Mouse (Mus musculus): ENCODE data around the gene Nudt19. TPM values are rescaled to one million over a fixed set of nuclear protein-coding genes. Genes with fewer than 3 reads are reported as not detected.
"Not testable (repeated sequence)": the region's sequence is repeated elsewhere in the genome, so short reads cannot be mapped to it uniquely, and the experiment has no call there.

Nudt19 gene
- polyA plus RNA-seq, 1 experiment from 2014 or later: 44.6 TPM

- Histone ChIP-seq H3K9me3 (ENCODE audit: control insufficient read depth, low read length) (no peaks in the 10 kb centered on the region), H3K4me3 (ENCODE audit: low read depth, low read length) (no peak overlapping the region), H3K4me2 (replicated peaks; ENCODE audit: low read depth, low read length) (no peak overlapping the region), H3K4me1 (replicated peaks; ENCODE audit: control insufficient read depth, insufficient read depth, low read length) (no peaks in the 10 kb centered on the region), H3K27ac (ENCODE audit: low read depth, low read length) (no peak overlapping the region), H3K36me3 (ENCODE audit: control insufficient read depth, insufficient read depth, low read length) (no peaks in the 10 kb centered on the region), H3K9ac (ENCODE audit: low read depth, low read length) (no peak overlapping the region), H3K27me3 (ENCODE audit: control insufficient read depth, insufficient read depth, low read length) (no peaks in the 10 kb centered on the region)
- DNase-seq (ENCODE audit: low spot score) (no peak), ATAC-seq (ENCODE audit: low FRiP score) (no peak)
- 84% methylated on average over 12 of the region's 12 CpGs for WGBS
These were observed 20.2 kb downstream of the Nudt19 start for GRCm38 (mm10) chr7:35535750-35536512.

- H3K27ac ChIP-seq (ENCODE audit: low read depth, low read length); H3K4me1 ChIP-seq (replicated peaks; ENCODE audit: control insufficient read depth, insufficient read depth, low read length); DNase-seq (ENCODE audit: low spot score); H3K9me3 ChIP-seq (ENCODE audit: control insufficient read depth, low read length); H3K36me3 ChIP-seq (ENCODE audit: control insufficient read depth, insufficient read depth, low read length); H3K27me3 ChIP-seq (ENCODE audit: control insufficient read depth, insufficient read depth, low read length); H3K4me3 ChIP-seq (ENCODE audit: low read depth, low read length); H3K4me2 ChIP-seq (replicated peaks; ENCODE audit: low read depth, low read length); H3K9ac ChIP-seq (ENCODE audit: low read depth, low read length); ATAC-seq (ENCODE audit: low FRiP score): not testable (repeated sequence)
- WGBS: 43% methylated on average over 1 of the region's 1 CpGs
These were observed 25.6 kb downstream of the Nudt19 start for GRCm38 (mm10) chr7:35530544-35530943.

DNA sequence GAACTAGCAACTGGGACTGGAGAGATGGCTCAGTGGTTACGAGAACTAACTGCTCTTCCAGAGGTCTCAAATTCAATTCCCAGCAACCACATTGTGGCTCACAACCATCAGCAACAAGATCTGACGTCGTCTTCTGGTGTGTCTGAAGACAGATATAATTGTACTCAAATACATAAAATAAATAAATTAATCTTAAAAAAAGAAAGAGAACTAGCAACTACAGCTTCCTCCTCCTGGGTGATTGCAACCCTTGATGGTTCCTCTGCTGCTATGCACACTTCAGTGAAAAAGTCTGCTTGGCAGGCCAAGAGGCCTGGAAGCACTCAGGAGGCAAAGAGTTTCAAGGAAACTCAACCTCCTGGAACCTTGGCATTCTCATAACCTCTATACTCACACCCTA, 26.1 kb downstream of the Nudt19 start:
- no peak overlapping the region for H3K27ac ChIP-seq (ENCODE audit: low read depth, low read length)
- no peak for ATAC-seq (ENCODE audit: low FRiP score)
- WGBS: 84% methylated on average over 3 of the region's 3 CpGs

GRCm38 (mm10) chr7:35526795-35527194, 29.3 kb downstream of the Nudt19 start:
- Histone ChIP-seq H3K4me2 (replicated peaks; ENCODE audit: low read depth, low read length) (no peak overlapping the region), H3K4me1 (replicated peaks; ENCODE audit: control insufficient read depth, insufficient read depth, low read length) (no peaks in the 10 kb centered on the region), H3K27me3 (ENCODE audit: control insufficient read depth, insufficient read depth, low read length) (no peaks in the 10 kb centered on the region), H3K4me3 (ENCODE audit: low read depth, low read length) (no peak overlapping the region), H3K27ac (ENCODE audit: low read depth, low read length) (no peak overlapping the region), H3K9ac (ENCODE audit: low read depth, low read length) (no peak overlapping the region), H3K9me3 (ENCODE audit: control insufficient read depth, low read length) (no peaks in the 10 kb centered on the region), H3K36me3 (ENCODE audit: control insufficient read depth, insufficient read depth, low read length) (no peaks in the 10 kb centered on the region)
- DNase-seq (ENCODE audit: low spot score): no peak
- 85% methylated on average over 2 of the region's 2 CpGs for WGBS
- ATAC-seq (ENCODE audit: low FRiP score): no peak

More for the DNA sequence above, 26.1 kb downstream of the Nudt19 start:
- Histone ChIP-seq H3K9me3 (ENCODE audit: control insufficient read depth, low read length) (no peaks in the 10 kb centered on the region), H3K4me2 (replicated peaks; ENCODE audit: low read depth, low read length) (no peak overlapping the region), H3K9ac (ENCODE audit: low read depth, low read length) (no peak overlapping the region), H3K4me1 (replicated peaks; ENCODE audit: control insufficient read depth, insufficient read depth, low read length) (no peaks in the 10 kb centered on the region), H3K27me3 (ENCODE audit: control insufficient read depth, insufficient read depth, low read length) (no peaks in the 10 kb centered on the region), H3K36me3 (ENCODE audit: control insufficient read depth, insufficient read depth, low read length) (no peaks in the 10 kb centered on the region), H3K4me3 (ENCODE audit: low read depth, low read length) (no peak overlapping the region)
- DNase-seq (ENCODE audit: low spot score): no peak

DNA sequence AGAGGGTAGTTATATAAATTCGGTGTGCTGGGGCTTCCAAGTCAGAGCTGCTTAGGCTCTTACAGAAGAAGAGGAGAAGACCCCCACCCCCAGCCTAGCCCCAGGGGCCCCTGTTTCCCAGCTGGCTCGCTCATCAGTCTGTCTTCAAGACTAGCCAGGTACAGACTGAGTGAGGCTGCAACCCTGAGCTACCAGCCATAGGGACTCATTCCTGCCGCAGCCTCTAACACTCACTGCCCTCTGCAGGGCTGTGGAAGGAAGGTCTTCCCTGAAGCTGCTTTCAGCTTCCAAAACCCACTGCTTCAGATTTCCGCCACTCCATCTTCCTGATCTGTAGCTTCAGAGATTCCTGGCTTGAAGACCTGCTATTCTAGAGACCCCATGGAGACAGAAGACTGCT, 54.1 kb downstream of the Nudt19 start:
- ATAC-seq (ENCODE audit: low FRiP score) (no peak), DNase-seq (ENCODE audit: low spot score) (peak; percentile 30)
- H3K4me2 ChIP-seq (replicated peaks; ENCODE audit: low read depth, low read length): no peak overlapping the region
- no peak overlapping the region for H3K27ac ChIP-seq (ENCODE audit: low read depth, low read length)
- no peak overlapping the region for H3K4me3 ChIP-seq (ENCODE audit: low read depth, low read length)
- no peaks in the 10 kb centered on the region for H3K27me3 ChIP-seq (ENCODE audit: control insufficient read depth, insufficient read depth, low read length)
- 33% methylated on average over 4 of the region's 4 CpGs for WGBS
- H3K4me1 ChIP-seq (replicated peaks; ENCODE audit: control insufficient read depth, insufficient read depth, low read length): no peaks in the 10 kb centered on the region
- no peak overlapping the region for H3K9ac ChIP-seq (ENCODE audit: low read depth, low read length)
- H3K36me3 ChIP-seq (ENCODE audit: control insufficient read depth, insufficient read depth, low read length): no peaks in the 10 kb centered on the region
- no peaks in the 10 kb centered on the region for H3K9me3 ChIP-seq (ENCODE audit: control insufficient read depth, low read length)

GRCm38 (mm10) chr7:35497516-35497915, 58.6 kb downstream of the Nudt19 start:
- no peak overlapping the region for H3K9ac ChIP-seq (ENCODE audit: low read depth, low read length)
- WGBS: 95% methylated on average over 2 of the region's 2 CpGs
- ATAC-seq (ENCODE audit: low FRiP score): no peak
- H3K4me2 ChIP-seq (replicated peaks; ENCODE audit: low read depth, low read length): no peak overlapping the region
- H3K4me3 ChIP-seq (ENCODE audit: low read depth, low read length): no peak overlapping the region
- no peaks in the 10 kb centered on the region for H3K4me1 ChIP-seq (replicated peaks; ENCODE audit: control insufficient read depth, insufficient read depth, low read length)
- no peaks in the 10 kb centered on the region for H3K27me3 ChIP-seq (ENCODE audit: control insufficient read depth, insufficient read depth, low read length)
- no peak for DNase-seq (ENCODE audit: low spot score)
- no peaks in the 10 kb centered on the region for H3K36me3 ChIP-seq (ENCODE audit: control insufficient read depth, insufficient read depth, low read length)
- H3K9me3 ChIP-seq (ENCODE audit: control insufficient read depth, low read length): no peaks in the 10 kb centered on the region
- H3K27ac ChIP-seq (ENCODE audit: low read depth, low read length): no peak overlapping the region

Other genes with a start within 250 kb of the Nudt19 start
- 18.1 and 19.5 TPM in 2 replicates for gene Gpatch1, start 237.9 kb downstream of the Nudt19 start, polyA plus RNA-seq (2014; fragmentation: Nextera tagmentation; extraction: Ambion mirVana)
- gene Rhpn2, start 222.1 kb downstream of the Nudt19 start, polyA plus RNA-seq (2014; fragmentation: Nextera tagmentation; extraction: Ambion mirVana): 3.1 and 3.7 TPM in 2 replicates
- 23.6 and 24.8 TPM in 2 replicates for gene Faap24, start 159.5 kb downstream of the Nudt19 start, polyA plus RNA-seq (2014; fragmentation: Nextera tagmentation; extraction: Ambion mirVana)
- gene Cep89, start 159.3 kb downstream of the Nudt19 start, polyA plus RNA-seq (2014; fragmentation: Nextera tagmentation; extraction: Ambion mirVana): 35.2 and 41.7 TPM in 2 replicates
- gene Slc7a9, start 107.5 kb downstream of the Nudt19 start, polyA plus RNA-seq (2014; fragmentation: Nextera tagmentation; extraction: Ambion mirVana): 0.17 TPM in 1 of 2 replicates, not detected in the other
- 0.32 and 0.36 TPM in 2 replicates for gene Tdrd12, start 18.6 kb downstream of the Nudt19 start, polyA plus RNA-seq (2014; fragmentation: Nextera tagmentation; extraction: Ambion mirVana)
- 0.03 and 0.24 TPM in 2 replicates for gene Rgs9bp, start 29.3 kb upstream of the Nudt19 start, polyA plus RNA-seq (2014; fragmentation: Nextera tagmentation; extraction: Ambion mirVana)
- gene Ankrd27, start 29.9 kb upstream of the Nudt19 start, polyA plus RNA-seq (2014; fragmentation: Nextera tagmentation; extraction: Ambion mirVana): 24.3 and 27.2 TPM in 2 replicates
- 306 and 325 TPM in 2 replicates for gene Pdcd5, start 91.2 kb upstream of the Nudt19 start, polyA plus RNA-seq (2014; fragmentation: Nextera tagmentation; extraction: Ambion mirVana)
- gene Dpy19l3, start 198.2 kb upstream of the Nudt19 start, polyA plus RNA-seq (2014; fragmentation: Nextera tagmentation; extraction: Ambion mirVana): 29.4 and 33.5 TPM in 2 replicates
- gene Zfp507, start 246.7 kb upstream of the Nudt19 start, polyA plus RNA-seq (2014; fragmentation: Nextera tagmentation; extraction: Ambion mirVana): 16.2 and 21.4 TPM in 2 replicates